Mouse (Mus musculus) kidney, postnatal 0 days (tissue): ENCODE measurements around the gene Olfr645. TPM values are rescaled to one million over a fixed set of nuclear protein-coding genes. Genes with fewer than 3 reads are reported as not detected.

Experiments
- ATAC-seq: fragments of 200-750 bp; cut with Nextera tagmentation; replicated peaks from 2 replicates; pipeline ENCODE4 v1.8.0; 2017; ENCODE audit warnings: low read depth, moderate number of reproducible peaks, moderate TSS enrichment, moderate library complexity; ENCODE audit not compliant: low FRiP score
- DNase-seq: peaks from one replicate; pipeline ENCODE4 v3.0.0-alpha.2; 2016; ENCODE audit warnings: low spot score
- H3K27ac ChIP-seq: fragments of 300-500 bp; sonication (generic); 2 replicates; pipeline ENCODE4 v1.5.1; 2014; ENCODE audit warnings: mild to moderate bottlenecking
- H3K27me3 ChIP-seq: fragments of 300-500 bp; sonication (generic); 2 replicates; pipeline ENCODE4 v1.6.1; 2014; ENCODE audit warnings: low read length, mixed read lengths; ENCODE audit not compliant: insufficient read depth
- H3K36me3 ChIP-seq: fragments of 300-500 bp; sonication (generic); 2 replicates; pipeline ENCODE4 v1.6.1; 2014; ENCODE audit warnings: low read length, mixed read lengths; ENCODE audit not compliant: insufficient read depth
- H3K4me1 ChIP-seq: fragments of 300-500 bp; sonication (generic); replicated peaks from 2 replicates; pipeline ENCODE4 v1.6.1; 2014; ENCODE audit warnings: antibody characterized with exemption, low read length, mixed read lengths; ENCODE audit not compliant: insufficient read depth
- H3K4me2 ChIP-seq: fragments of 300-500 bp; sonication (generic); 2 replicates; pipeline ENCODE4 v1.6.1; 2014; ENCODE audit warnings: mild to moderate bottlenecking, low read length, moderate library complexity, mixed read lengths
- H3K4me3 ChIP-seq: fragments of 300-500 bp; sonication (generic); replicated peaks from 2 replicates; pipeline ENCODE4 v1.5.1; 2014; ENCODE audit warnings: low read depth, low read length
- H3K9ac ChIP-seq: fragments of 300-500 bp; sonication (generic); 2 replicates; pipeline ENCODE4 v1.6.1; 2014; ENCODE audit warnings: low read depth, low read length
- H3K9me3 ChIP-seq: fragments of 300-500 bp; sonication (generic); replicated peaks from 2 replicates; pipeline ENCODE4 v1.6.1; 2016; ENCODE audit warnings: low read length, inconsistent platforms, mixed read lengths
- CTCF ChIP-seq: IDR thresholded peaks from 2 replicates; pipeline ENCODE4 v1.5.1; 2016; ENCODE audit warnings: antibody characterized with exemption, low read depth, mild to moderate bottlenecking, moderate library complexity
- WGBS: fragments of 180-500 bp; shearing (Covaris S2); extraction: QIAGEN DNeasy Blood & Tissue Kit; methylation state at CpG from one replicate; pipeline ENCODE4 v1.1.7; 2014; 5-methylcytosine and 5-hydroxymethylcytosine counted together
- polyA plus RNA-seq: library from polyadenylated mRNA; unstranded; fragments of >200 nt; fragmentation: Nextera tagmentation; extraction: Ambion mirVana; gene quantifications from 2 replicates; pipeline ENCODE4 v1.2.1, GENCODE M21; 2015

The Olfr645 gene
- polyA plus RNA-seq = not detected in 2 replicates

DNA sequence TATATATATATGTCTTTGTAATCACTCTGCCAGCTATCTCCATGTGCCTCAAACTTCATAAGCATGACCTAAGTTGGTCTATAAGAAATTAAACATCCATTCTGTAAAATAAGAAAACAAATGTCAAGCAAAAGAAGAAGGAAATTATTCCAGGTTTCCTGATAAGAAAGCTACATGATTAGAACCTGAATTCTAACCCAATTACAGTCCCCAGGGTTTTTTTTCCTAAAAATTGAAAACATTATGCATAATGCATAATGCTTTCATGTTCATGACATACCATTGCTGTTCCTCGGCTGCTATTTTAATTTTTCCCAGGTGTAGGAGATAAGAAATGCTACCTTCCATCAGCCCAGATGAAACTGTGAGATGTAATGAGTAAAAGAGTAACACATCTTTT is at the start of gene Olfr645:
Gene Olfr645 (minus strand): TSS at position 101 of the 400 bp plus-strand sequence.
- no peak within 1 kb of the TSS for H3K9ac ChIP-seq
- DNase-seq (no peak), ATAC-seq (no peak)
- H3K36me3 ChIP-seq = no peaks in the 10 kb centered on the region
- no peak for TF ChIP-seq CTCF
- H3K4me3 ChIP-seq = no peak within 1 kb of the TSS
- no peaks in the 10 kb centered on the region for H3K9me3 ChIP-seq
- H3K27me3 ChIP-seq = no peaks in the 10 kb centered on the region
- no peak within 1 kb of the TSS for H3K27ac ChIP-seq
- H3K4me1 ChIP-seq = no peaks in the 10 kb centered on the region
- WGBS = 80% methylated on average over 1 of the region's 1 CpGs
- H3K4me2 ChIP-seq = no peak within 1 kb of the TSS

DNA sequence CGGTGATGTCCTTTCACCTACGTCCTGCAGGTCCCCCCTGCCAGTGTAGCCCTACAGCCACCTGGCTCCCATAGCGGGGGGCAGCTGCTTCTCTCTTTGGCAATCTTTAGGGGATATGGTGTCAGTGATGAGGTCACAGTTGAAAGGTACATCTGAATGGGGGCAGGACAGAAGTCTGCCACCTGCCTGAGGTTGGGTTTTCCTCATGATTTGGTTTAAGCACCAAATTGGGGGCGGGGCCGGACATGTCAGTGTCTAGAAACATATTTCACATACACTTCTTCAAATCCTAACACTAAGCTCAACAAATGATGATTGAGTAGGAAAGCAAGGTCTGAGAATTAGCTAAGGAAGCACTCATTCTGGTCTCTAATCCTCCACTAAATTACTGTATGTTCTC is 44.5 kb upstream of the Olfr645 start, which contains the start of gene Ubqln5:
Gene Ubqln5 (minus strand): TSS at position 101 of the 400 bp plus-strand sequence.
- Histone ChIP-seq H3K36me3 (no peaks in the 10 kb centered on the region), H3K27ac (no peak within 1 kb of the TSS), H3K9me3 (no peaks in the 10 kb centered on the region), H3K9ac (no peak within 1 kb of the TSS), H3K4me2 (no peak within 1 kb of the TSS), H3K4me3 (no peak within 1 kb of the TSS), H3K27me3 (no peaks in the 10 kb centered on the region), H3K4me1 (no peaks in the 10 kb centered on the region)
- WGBS = 91% methylated on average over 5 of the region's 5 CpGs
- no peak for ATAC-seq
- no peak for DNase-seq
- TF ChIP-seq CTCF = no peak

DNA sequence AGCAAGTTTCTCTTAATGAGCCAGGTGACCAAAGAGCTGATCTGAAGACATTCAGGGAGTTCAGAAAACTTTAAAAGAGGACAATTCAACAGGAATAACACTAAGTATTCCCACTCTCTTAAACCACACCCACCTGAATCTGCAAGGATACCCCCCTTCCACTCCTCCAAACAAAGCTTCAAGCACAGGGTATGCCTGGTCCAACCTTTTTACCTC is 19.4 kb upstream of the Olfr645 start, which contains the start of gene Olfr646:
Gene Olfr646 (plus strand): TSS at position 117 of the 216 bp plus-strand sequence.
- H3K4me1 ChIP-seq = no peaks in the 10 kb centered on the region
- H3K27me3 ChIP-seq = no peaks in the 10 kb centered on the region
- TF ChIP-seq CTCF = no peak
- ATAC-seq (no peak), DNase-seq (no peak)
- H3K36me3 ChIP-seq = no peaks in the 10 kb centered on the region
- H3K27ac ChIP-seq = no peak within 1 kb of the TSS
- no peak within 1 kb of the TSS for H3K4me3 ChIP-seq
- no peak within 1 kb of the TSS for H3K4me2 ChIP-seq
- no peak within 1 kb of the TSS for H3K9ac ChIP-seq
- H3K9me3 ChIP-seq = no peaks in the 10 kb centered on the region

DNA sequence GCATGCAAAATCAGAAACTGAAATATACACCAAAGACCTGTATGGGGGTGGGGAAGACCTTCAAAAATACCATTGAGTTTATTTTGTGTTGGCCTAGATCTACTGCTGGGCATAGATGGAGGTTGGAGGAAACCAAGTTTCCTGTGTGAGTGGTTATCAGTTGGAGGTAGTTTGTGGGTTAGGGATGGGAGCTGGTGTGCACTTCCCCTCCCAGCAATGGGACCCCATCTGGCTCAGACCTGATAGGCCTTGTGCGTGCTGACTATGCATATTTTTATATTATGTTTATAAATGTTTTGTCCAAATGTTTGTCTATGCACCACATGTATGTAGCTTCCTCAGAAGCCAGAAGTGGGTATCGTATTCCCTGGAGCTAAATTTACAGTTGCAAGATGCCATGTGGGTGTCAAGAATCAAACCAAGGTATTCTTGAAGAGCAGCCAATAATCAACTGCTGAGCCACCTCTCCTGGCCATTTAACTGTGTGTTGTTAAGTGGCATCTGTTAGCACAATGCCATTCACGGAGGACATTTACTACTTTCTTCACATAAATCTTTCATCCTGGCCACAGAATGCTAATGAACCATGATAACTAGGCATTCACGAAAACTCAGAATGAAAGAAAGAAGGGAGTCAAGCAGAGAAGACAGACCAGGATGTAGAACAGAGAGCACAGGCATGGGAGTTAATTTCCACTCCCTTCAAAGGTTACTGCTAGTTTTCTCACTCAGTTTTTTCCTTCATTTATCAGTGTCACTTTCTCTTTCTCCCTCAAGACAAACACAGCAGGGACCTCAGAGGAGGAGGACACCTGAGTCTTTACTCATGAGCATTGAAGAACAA is 18.9 kb upstream of the Olfr645 start:
- Histone ChIP-seq H3K9ac (no peak overlapping the region), H3K9me3 (no peaks in the 10 kb centered on the region), H3K27ac (no peak overlapping the region), H3K4me1 (no peaks in the 10 kb centered on the region), H3K27me3 (no peaks in the 10 kb centered on the region), H3K4me2 (no peak overlapping the region), H3K4me3 (no peak overlapping the region), H3K36me3 (no peaks in the 10 kb centered on the region)
- no peak for DNase-seq
- ATAC-seq = no peak
- no peak for TF ChIP-seq CTCF
- WGBS = 41% methylated on average over 4 of the region's 4 CpGs

DNA sequence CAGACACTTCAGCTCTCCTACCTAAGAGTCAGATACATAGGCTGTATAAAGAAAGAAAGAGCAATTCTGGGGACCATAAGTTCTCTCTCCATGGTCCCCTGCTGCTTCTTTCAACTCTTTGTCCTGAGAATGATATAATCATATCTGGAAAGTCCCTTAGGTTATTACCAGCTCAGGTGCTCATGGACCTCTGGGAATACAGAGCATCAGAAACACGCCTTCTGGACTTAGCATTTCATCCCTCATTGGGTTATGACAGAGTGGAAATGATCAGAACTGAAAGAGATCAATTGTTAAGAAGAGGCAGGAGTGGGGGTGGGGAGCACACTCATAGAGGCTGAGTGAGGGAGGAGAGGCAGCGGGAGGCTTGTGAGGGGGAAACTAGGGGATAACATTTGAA is 13.5 kb downstream of the Olfr645 start, which contains the start of gene Olfr644:
Gene Olfr644 (minus strand): TSS at position 101 of the 400 bp plus-strand sequence.
- Histone ChIP-seq H3K27me3 (no peaks in the 10 kb centered on the region), H3K4me1 (no peaks in the 10 kb centered on the region), H3K4me2 (no peak within 1 kb of the TSS), H3K27ac (no peak within 1 kb of the TSS), H3K36me3 (no peaks in the 10 kb centered on the region), H3K4me3 (no peak within 1 kb of the TSS), H3K9ac (no peak within 1 kb of the TSS), H3K9me3 (no peaks in the 10 kb centered on the region)
- ATAC-seq = no peak
- DNase-seq = no peak
- no peak for TF ChIP-seq CTCF
- 70% methylated on average over 2 of the region's 2 CpGs for WGBS

DNA sequence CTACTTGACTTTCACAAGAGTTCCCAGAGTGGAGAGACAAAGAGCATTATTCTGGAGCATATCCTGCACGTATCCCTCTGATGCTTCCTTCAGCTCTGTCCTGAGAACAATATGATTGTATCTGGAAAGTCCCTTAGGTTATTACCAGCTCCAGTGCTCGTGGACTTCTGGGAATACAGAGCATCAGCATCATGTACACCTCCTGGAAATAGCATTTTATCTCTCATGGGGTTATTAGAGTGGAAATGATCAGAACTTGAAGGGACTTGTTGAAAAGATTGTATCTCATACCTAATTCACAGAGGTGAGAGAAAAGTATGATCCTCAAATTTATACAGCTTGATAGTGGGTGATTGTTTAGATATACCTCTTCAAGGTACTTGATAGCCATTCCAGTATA is 23.9 kb downstream of the Olfr645 start, which contains the start of gene 4930516K23Rik:
Gene 4930516K23Rik (minus strand): TSS at position 101 of the 400 bp plus-strand sequence.
- Histone ChIP-seq H3K4me1 (no peaks in the 10 kb centered on the region), H3K36me3 (no peaks in the 10 kb centered on the region), H3K4me3 (no peak within 1 kb of the TSS), H3K9me3 (no peaks in the 10 kb centered on the region), H3K9ac (no peak within 1 kb of the TSS), H3K27ac (no peak within 1 kb of the TSS), H3K27me3 (no peaks in the 10 kb centered on the region), H3K4me2 (no peak within 1 kb of the TSS)
- ATAC-seq (no peak), DNase-seq (no peak)
- no peak for TF ChIP-seq CTCF
- WGBS = 42% methylated on average over 2 of the region's 2 CpGs
